Mouse (Mus musculus): ENCODE measurements around the gene Ap1s1.

Gene Ap1s1

GRCm38 (mm10) chr5:137062601-137063000, 16.7 kb upstream of the Ap1s1 start:
- DNase-seq: no peak

- DNase-seq: peak; percentile 63
These were observed 16.0 kb upstream of the Ap1s1 start for GRCm38 (mm10) chr5:137061809-137062481.

GRCm38 (mm10) chr5:137054873-137055272, 8.9 kb upstream of the Ap1s1 start:
- DNase-seq: no peak

- DNase-seq: no peak
These were observed 8.4 kb upstream of the Ap1s1 start for GRCm38 (mm10) chr5:137054299-137054698.

GRCm38 (mm10) chr5:137051914-137052505, 6.1 kb upstream of the Ap1s1 start:
- DNase-seq: no peak

GRCm38 (mm10) chr5:137051125-137051524, 5.2 kb upstream of the Ap1s1 start:
- no peak for DNase-seq

GRCm38 (mm10) chr5:137046991-137047390, 1.1 kb upstream of the Ap1s1 start:
- no peak for DNase-seq

- DNase-seq: no peak
These were observed 386 bp upstream of the Ap1s1 start for GRCm38 (mm10) chr5:137046324-137046718.

GRCm38 (mm10) chr5:137043997-137044396, 1.9 kb downstream of the Ap1s1 start:
- no peak for DNase-seq

GRCm38 (mm10) chr5:137041442-137041841, 4.5 kb downstream of the Ap1s1 start:
- no peak for DNase-seq

GRCm38 (mm10) chr5:137039453-137039852, 6.5 kb downstream of the Ap1s1 start:
- no peak for DNase-seq

- DNase-seq: no peak
These were observed 9.7 kb downstream of the Ap1s1 start for GRCm38 (mm10) chr5:137036211-137036610.

GRCm38 (mm10) chr5:137032641-137033074, 13.3 kb downstream of the Ap1s1 start:
- DNase-seq: peak; percentile 95

GRCm38 (mm10) chr5:137032033-137032421, 13.9 kb downstream of the Ap1s1 start:
- DNase-seq: peak; percentile 44

- peak; percentile 12 for DNase-seq
These were observed 14.6 kb downstream of the Ap1s1 start for GRCm38 (mm10) chr5:137031076-137032032.

GRCm38 (mm10) chr5:137030416-137030810, 15.5 kb downstream of the Ap1s1 start:
- DNase-seq: no peak

GRCm38 (mm10) chr5:137029643-137030415, 16.1 kb downstream of the Ap1s1 start:
- peak; percentile 94 for DNase-seq

GRCm38 (mm10) chr5:137029273-137029585, 16.7 kb downstream of the Ap1s1 start:
- DNase-seq: peak; percentile 10

- no peak for DNase-seq
These were observed 17.2 kb downstream of the Ap1s1 start for GRCm38 (mm10) chr5:137028561-137029272.

- no peak for DNase-seq
These were observed 19.8 kb downstream of the Ap1s1 start, which contains the start of gene Vgf for GRCm38 (mm10) chr5:137026092-137026491. Gene Vgf (plus strand): TSS chr5:137026392.

GRCm38 (mm10) chr5:137025132-137025531, 20.8 kb downstream of the Ap1s1 start:
- peak; percentile 88 for DNase-seq

GRCm38 (mm10) chr5:137024318-137024717, 21.6 kb downstream of the Ap1s1 start:
- no peak for DNase-seq

Data from thymus, postnatal 14 days (tissue).